Comparison of ENCODE assay signal across 9 mouse cellular contexts in the genomic region with DNA sequence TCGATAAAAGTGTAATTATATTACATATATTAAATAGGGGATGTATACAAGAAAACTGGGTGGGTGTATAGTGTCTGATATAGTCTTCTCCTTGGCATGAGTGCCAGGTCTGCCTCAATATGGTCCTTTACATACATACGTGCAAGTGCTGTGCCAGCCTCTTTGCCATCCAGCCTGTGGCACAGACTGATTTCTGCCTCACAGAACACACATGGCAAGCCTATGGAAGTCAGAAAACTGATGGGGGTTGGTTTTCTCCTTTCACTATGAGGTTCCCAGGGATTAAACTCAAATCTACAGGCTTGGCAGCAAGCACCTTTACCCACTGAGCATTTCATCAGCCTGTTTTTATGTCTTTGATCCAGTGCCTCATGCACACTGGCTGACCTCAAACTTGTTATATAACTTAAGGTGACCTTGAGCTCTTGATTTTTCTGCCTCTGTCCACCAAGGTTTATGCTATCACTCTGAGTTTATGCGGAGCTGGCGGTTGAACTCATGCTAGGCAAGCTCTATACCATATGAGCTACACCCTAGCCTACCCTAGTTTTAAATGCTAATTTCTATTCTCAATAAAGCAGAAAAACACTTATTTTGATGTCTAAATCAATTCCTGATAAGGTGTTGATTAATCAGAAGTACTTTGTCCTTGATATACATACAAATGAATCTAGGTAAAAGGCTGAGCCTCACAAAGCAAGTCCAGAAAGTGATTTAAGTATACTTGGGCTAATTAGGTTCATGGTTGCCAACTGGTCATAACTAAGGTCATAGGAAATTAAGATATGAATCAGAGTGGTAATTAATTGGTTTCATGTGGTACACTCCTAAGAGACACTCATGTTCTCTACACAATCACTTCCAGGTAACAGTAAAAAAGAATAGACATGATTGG. TPM values are rescaled to one million over a fixed set of nuclear protein-coding genes. Genes with fewer than 3 reads are reported as not detected.
DNase-seq lines count a peak whose midpoint lies in the region; ATAC-seq and TF ChIP-seq lines count a peak whose summit lies in the region.
"Had no signal": no experiment of that assay in that cellular context is flagged by ENCODE, and none has a peak within 500 bp of the region (broad histone marks: within the 10 kb centered on the region; RNA-seq: fewer than 3 reads in every experiment).

No protein-coding gene starts in this region.

- H3K27me3 ChIP-seq in liver, embryonic 12.5 days (replicated peaks): no peaks in the 10 kb centered on the region
- no peaks in the 10 kb centered on the region for H3K27me3 ChIP-seq in stomach, postnatal 0 days (ENCODE audit: control insufficient read depth, insufficient read depth, low read length)

- ATAC-seq in liver, embryonic 12.5 days: peak; percentile 40
- peak; percentile 88 for ATAC-seq in stomach, postnatal 0 days (ENCODE audit: low FRiP score, low TSS enrichment)

- DNase-seq in heart, adult 11 months: peak; percentile 92
- DNase-seq in heart, adult 9 months (ENCODE audit: low spot score in 2 of 2): no peak
- DNase-seq in thymus, postnatal 14 days: peak; percentile 5
- no peak for DNase-seq in thymus, postnatal 25 days
- no peak for DNase-seq in stomach, postnatal 0 days (ENCODE audit: low spot score)
- DNase-seq in right cerebral cortex, postnatal 4 days: no peak
- no peak for DNase-seq in right cerebral cortex, adult 18-20 months
- DNase-seq: B cell, adult 2 months had no signal

- 0 out of 2 replicates have a peak, but pooled peaks cover 3% of the 10 kb centered on the region for H3K9me3 ChIP-seq in liver, embryonic 12.5 days (replicated peaks)
- H3K9me3 ChIP-seq in stomach, postnatal 0 days (ENCODE audit: control insufficient read depth, low read length): peaks cover 4% of the 10 kb centered on the region

- no peak for TF ChIP-seq CTCF in stomach, postnatal 0 days (IDR thresholded peaks at IDR 0.05; ENCODE audit: low read depth)

- 56% methylated on average over 4 of the region's 4 CpGs for WGBS in liver, embryonic 12.5 days (ENCODE audit: insufficient replicate concordance)
- WGBS in stomach, postnatal 0 days: 59% methylated on average over 4 of the region's 4 CpGs

- H3K9ac ChIP-seq in liver, embryonic 12.5 days: no peak overlapping the region
- H3K9ac ChIP-seq in stomach, postnatal 0 days (ENCODE audit: low read length): no peak overlapping the region

- no peak overlapping the region for H3K4me2 ChIP-seq in liver, embryonic 12.5 days
- no peak overlapping the region for H3K4me2 ChIP-seq in stomach, postnatal 0 days (replicated peaks; ENCODE audit: low read depth)

- no peaks in the 10 kb centered on the region for H3K36me3 ChIP-seq in liver, embryonic 12.5 days
- no peaks in the 10 kb centered on the region for H3K36me3 ChIP-seq in stomach, postnatal 0 days (ENCODE audit: control insufficient read depth, insufficient read depth, low read length)

- H3K27ac ChIP-seq in liver, embryonic 12.5 days: no peak overlapping the region
- no peak overlapping the region for H3K27ac ChIP-seq in stomach, postnatal 0 days (replicated peaks)

- no peak overlapping the region for H3K4me3 ChIP-seq in liver, embryonic 12.5 days
- no peak overlapping the region for H3K4me3 ChIP-seq in stomach, postnatal 0 days (ENCODE audit: low read depth, low read length)

- no peak for TF ChIP-seq EP300 in stomach, postnatal 0 days (optimal IDR thresholded peaks at IDR 0.05)

- peaks cover 15% of the 10 kb centered on the region for H3K4me1 ChIP-seq in liver, embryonic 12.5 days
- no peaks in the 10 kb centered on the region for H3K4me1 ChIP-seq in stomach, postnatal 0 days (replicated peaks; ENCODE audit: control insufficient read depth, insufficient read depth)

RNA-seq across cellular contexts. Expression of gene Abcg2, which starts 26.7 kb away (rescaled TPM):
- polyA plus RNA-seq in liver, embryonic 12.5 days (2016; fragmentation: Nextera tagmentation; extraction: Ambion mirVana): 206 and 209 TPM in 2 replicates
- 18.1 and 19.2 TPM in 2 replicates for polyA plus RNA-seq in stomach, postnatal 0 days (2015; fragmentation: Nextera tagmentation; extraction: Ambion mirVana)

Comparison
In these comparisons a context has a peak if more than half of its experiments do, and no peak if none do; other contexts are left out.
1. DNase-seq: peak in heart, adult 11 months (single experiment) and thymus, postnatal 14 days (single experiment); none in heart, adult 9 months (0 of 2), thymus, postnatal 25 days (single experiment), stomach, postnatal 0 days (single experiment), right cerebral cortex, postnatal 4 days (single experiment) and right cerebral cortex, adult 18-20 months (single experiment).
2. RNA of gene Abcg2, which starts 26.7 kb away (polyA plus RNA-seq): 206 to 209 TPM in liver, embryonic 12.5 days; 18.1 to 19.2 TPM in stomach, postnatal 0 days; every median in the first group is over 10 times any median in the second.